Mouse (Mus musculus): Measurements from ENCODE around the gene Gm11172.

- TF ChIP-seq CTCF (IDR thresholded peaks at IDR 0.05; ENCODE audit: insufficient read depth, low read length) (no peak), POLR2A (IDR thresholded peaks at IDR 0.05; ENCODE audit: borderline replicate concordance, extremely low read depth, low read depth, low read length) (no peak)
These were observed 32.0 kb upstream of the Gm11172 start for GRCm38 (mm10) chr16:10780631-10781120.
